Mouse (Mus musculus) lung, adult 2 months (tissue): ENCODE results near the gene Kif24. TPM values are rescaled to one million over a fixed set of nuclear protein-coding genes. Genes with fewer than 3 reads are reported as not detected.

Experiments
- DNase-seq: peaks from one replicate; pipeline ENCODE4 v3.0.0; 2022
- H3K4me1 ChIP-seq: fragments of 200-500 bp; 2 replicates; pipeline ENCODE4 v1.6.1; 2011; ENCODE audit warnings: low read length; ENCODE audit not compliant: control insufficient read depth, insufficient read depth
- H3K4me3 ChIP-seq: fragments of 200-500 bp; replicated peaks from 2 replicates; pipeline ENCODE3; 2011; ENCODE audit warnings: low read depth, mild to moderate bottlenecking, control low read depth, low read length; ENCODE audit errors: extremely low read depth
- CTCF ChIP-seq: fragments of 200-500 bp; IDR thresholded peaks from 2 replicates; pipeline ENCODE4 v1.5.1; 2011; ENCODE audit warnings: mild to moderate bottlenecking, low read length, control low read depth; ENCODE audit not compliant: insufficient read depth
- POLR2A ChIP-seq: fragments of 200-500 bp; IDR thresholded peaks from 2 replicates; pipeline ENCODE4 v1.6.1; 2011; ENCODE audit warnings: low read depth, mild to moderate bottlenecking, control low read depth, low read length, borderline replicate concordance; ENCODE audit errors: extremely low read depth
- WGBS: fragments of 180-500 bp; shearing (Covaris S2); methylation state at CpG from one replicate; pipeline ENCODE4 v1.1.7; 2018; 5-methylcytosine and 5-hydroxymethylcytosine counted together
- polyA plus RNA-seq: library from polyadenylated mRNA; depleted of rRNA; stranded (reverse); fragments of >200 nt; gene quantifications from 2 replicates; pipeline ENCODE4 v1.2.3, GENCODE M21; 2012

The Kif24 gene
- polyA plus RNA-seq, 1 experiment: 1.2 TPM

GRCm38 (mm10) chr4:41389240-41389639 is 75.4 kb downstream of the Kif24 start:
- TF ChIP-seq POLR2A (no peak), CTCF (no peak)
- H3K4me1 ChIP-seq: no peaks in the 10 kb centered on the region; the same call in 1 of the 2 replicates
- no peak overlapping the region for H3K4me3 ChIP-seq
- WGBS: 89% methylated on average over 5 of the region's 5 CpGs
- no peak for DNase-seq

- WGBS: 63% methylated on average over 5 of the region's 5 CpGs
- no peak for DNase-seq
- H3K4me3 ChIP-seq: no peak overlapping the region
- no peaks in the 10 kb centered on the region; the same call in 1 of the 2 replicates for H3K4me1 ChIP-seq
- no peak for TF ChIP-seq POLR2A
- no peak for TF ChIP-seq CTCF
These were observed 76.1 kb downstream of the Kif24 start for GRCm38 (mm10) chr4:41388616-41389015.

- no peaks in the 10 kb centered on the region; the same call in 1 of the 2 replicates for H3K4me1 ChIP-seq
- no peak overlapping the region for H3K4me3 ChIP-seq
- DNase-seq: no peak
- WGBS: 66% methylated on average over 7 of the region's 7 CpGs
- TF ChIP-seq POLR2A (no peak), CTCF (no peak)
These were observed 76.8 kb downstream of the Kif24 start for GRCm38 (mm10) chr4:41387755-41388469.

GRCm38 (mm10) chr4:41386412-41386975 is 78.2 kb downstream of the Kif24 start:
- DNase-seq: no peak
- Histone ChIP-seq H3K4me1 (no peaks in the 10 kb centered on the region; the same call in 1 of the 2 replicates), H3K4me3 (no peak overlapping the region)
- 53% methylated on average over 1 of the region's 1 CpGs for WGBS
- TF ChIP-seq POLR2A (no peak), CTCF (no peak)

GRCm38 (mm10) chr4:41381213-41381950 is 83.3 kb downstream of the Kif24 start:
- Histone ChIP-seq H3K4me3 (no peak overlapping the region), H3K4me1 (no peaks in the 10 kb centered on the region; the same call in 1 of the 2 replicates)
- TF ChIP-seq CTCF (no peak), POLR2A (no peak)
- WGBS: 96% methylated on average over 5 of the region's 5 CpGs
- no peak for DNase-seq

- H3K4me1 ChIP-seq: no peaks in the 10 kb centered on the region; the same call in 1 of the 2 replicates
- no peak overlapping the region for H3K4me3 ChIP-seq
- DNase-seq: no peak
- TF ChIP-seq CTCF (no peak), POLR2A (no peak)
These were observed 87.1 kb downstream of the Kif24 start for GRCm38 (mm10) chr4:41377567-41377966.

- peaks cover 2% of the 10 kb centered on the region; the same call in 1 of the 2 replicates for H3K4me1 ChIP-seq
- no peak for DNase-seq
- TF ChIP-seq CTCF: no peak
- no peak for TF ChIP-seq POLR2A
- 75% methylated on average over 9 of the region's 9 CpGs for WGBS
- no peak overlapping the region for H3K4me3 ChIP-seq
These were observed 94.8 kb downstream of the Kif24 start for GRCm38 (mm10) chr4:41369702-41370437.

GRCm38 (mm10) chr4:41368198-41368597 is 96.5 kb downstream of the Kif24 start:
- H3K4me3 ChIP-seq: no peak overlapping the region
- no peak for DNase-seq
- peaks cover 2% of the 10 kb centered on the region; the same call in 1 of the 2 replicates for H3K4me1 ChIP-seq
- TF ChIP-seq POLR2A (no peak), CTCF (no peak)
- WGBS: 66% methylated on average over 4 of the region's 4 CpGs

- no peak for DNase-seq
- Histone ChIP-seq H3K4me3 (no peak overlapping the region), H3K4me1 (peaks cover 7% of the 10 kb centered on the region)
- TF ChIP-seq POLR2A: no peak
- TF ChIP-seq CTCF: no peak
- WGBS: 75% methylated on average over 3 of the region's 3 CpGs
These were observed 103.6 kb downstream of the Kif24 start for GRCm38 (mm10) chr4:41361059-41361458.
